Mouse (Mus musculus): ENCODE results near the gene Lrrfip1.

The Lrrfip1 gene

GRCm38 (mm10) chr1:90998891-90999611 lies 514 bp downstream of the Lrrfip1 start:
- DNase-seq (ENCODE audit: low read depth, low spot score), result peak; percentile 36

DNA sequence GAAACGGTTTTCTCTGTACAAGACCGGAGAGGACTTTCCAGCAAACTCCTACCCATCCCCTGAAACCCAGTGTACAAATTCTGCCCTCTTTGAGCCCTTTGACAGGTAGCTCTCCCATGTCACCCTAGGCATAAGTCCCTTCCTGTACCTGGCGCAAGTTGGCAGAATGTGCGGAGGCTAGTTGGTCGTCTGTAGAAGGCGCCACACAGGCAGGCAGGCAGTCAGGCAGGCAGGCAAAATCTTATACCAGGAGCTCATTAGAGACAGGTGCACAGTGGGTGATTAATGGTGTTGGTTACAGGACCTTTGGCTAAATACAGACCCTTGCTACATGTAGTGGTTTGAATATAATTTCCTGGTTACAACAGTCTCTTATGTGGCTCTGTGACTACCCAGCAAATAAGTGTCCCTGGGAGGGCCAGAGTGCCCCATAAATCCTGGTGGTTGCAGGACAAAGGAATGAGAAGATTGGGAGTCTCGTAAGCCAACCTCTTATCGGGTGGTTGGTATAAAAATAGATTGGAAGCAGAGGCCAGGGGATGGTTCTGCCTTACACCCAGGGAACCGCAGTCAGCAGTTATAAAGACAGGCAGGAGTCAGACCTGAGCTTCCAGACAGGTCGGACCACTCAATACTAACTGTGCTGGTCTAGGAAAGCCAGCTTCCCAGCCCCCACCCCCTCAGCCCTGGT lies 1.5 kb downstream of the Lrrfip1 start:
- DNase-seq (ENCODE audit: low read depth, low spot score), result no peak

GRCm38 (mm10) chr1:91001101-91001500 lies 2.6 kb downstream of the Lrrfip1 start:
- DNase-seq (ENCODE audit: low read depth, low spot score), result no peak

- no peak for DNase-seq (ENCODE audit: low read depth, low spot score)
Measured at GRCm38 (mm10) chr1:91001871-91002539, 3.5 kb downstream of the Lrrfip1 start.

- no peak for DNase-seq (ENCODE audit: low read depth, low spot score)
Measured at GRCm38 (mm10) chr1:91002641-91003040, 4.1 kb downstream of the Lrrfip1 start.

GRCm38 (mm10) chr1:91003522-91004253 lies 5.2 kb downstream of the Lrrfip1 start:
- DNase-seq (ENCODE audit: low read depth, low spot score), result no peak

DNA sequence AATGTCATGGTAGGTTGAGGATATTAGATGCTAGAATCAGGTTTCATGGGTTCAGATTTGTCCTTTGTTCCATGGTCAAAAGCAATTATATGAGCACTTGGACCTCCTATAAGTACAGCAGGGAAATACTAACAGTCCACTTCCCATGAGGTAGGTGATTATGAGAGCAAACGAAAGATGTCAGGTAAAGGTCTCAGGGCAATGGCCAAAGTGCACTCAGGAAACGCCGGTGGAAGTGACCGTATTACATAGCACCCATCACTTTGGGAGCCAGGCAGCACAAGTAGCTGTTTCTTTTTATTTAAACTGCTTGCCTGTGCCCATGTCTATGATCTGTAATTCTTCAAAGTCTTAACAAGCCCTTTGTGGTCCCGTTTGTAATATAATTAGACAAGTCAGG lies 7.5 kb downstream of the Lrrfip1 start:
- no peak for DNase-seq (ENCODE audit: low read depth, low spot score)

GRCm38 (mm10) chr1:91006708-91007107 lies 8.2 kb downstream of the Lrrfip1 start:
- DNase-seq (ENCODE audit: low read depth, low spot score), result no peak

DNA sequence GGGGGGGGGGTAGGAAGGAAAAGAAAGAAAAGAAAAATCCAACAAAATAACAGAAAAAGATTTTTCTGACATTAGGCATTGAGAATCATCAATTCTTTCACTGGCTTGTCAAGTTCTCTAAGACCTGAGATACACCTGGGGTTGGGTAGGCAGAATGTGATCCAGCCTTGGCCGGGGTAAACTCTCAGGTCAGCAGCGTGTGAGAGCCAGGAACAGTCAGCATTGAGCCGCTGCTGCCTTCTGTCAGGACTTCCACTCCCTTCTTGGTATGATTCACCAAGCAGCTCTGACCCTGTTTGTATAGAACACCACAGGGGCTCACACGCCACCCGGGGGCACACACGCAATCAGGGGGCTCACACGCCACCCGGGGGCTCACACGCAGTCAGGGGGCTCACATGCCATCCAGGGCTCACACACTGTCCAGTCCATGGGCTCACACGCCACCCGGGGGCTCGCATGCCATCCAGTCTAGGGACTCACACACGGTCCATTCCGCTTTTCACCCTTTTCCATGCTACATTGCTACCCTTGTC lies 9.7 kb downstream of the Lrrfip1 start:
- no peak for DNase-seq (ENCODE audit: low read depth, low spot score)

- no peak for DNase-seq (ENCODE audit: low read depth, low spot score)
Measured at GRCm38 (mm10) chr1:91008746-91009145, 10.2 kb downstream of the Lrrfip1 start.

- DNase-seq (ENCODE audit: low read depth, low spot score), result no peak
Measured at GRCm38 (mm10) chr1:91009266-91009665, 10.7 kb downstream of the Lrrfip1 start.

- no peak for DNase-seq (ENCODE audit: low read depth, low spot score)
Measured at GRCm38 (mm10) chr1:91010216-91010615, 11.7 kb downstream of the Lrrfip1 start.

- no peak for DNase-seq (ENCODE audit: low read depth, low spot score)
Measured at GRCm38 (mm10) chr1:91010716-91011115, 12.2 kb downstream of the Lrrfip1 start.

- no peak for DNase-seq (ENCODE audit: low read depth, low spot score)
Measured at GRCm38 (mm10) chr1:91011336-91011735, 12.8 kb downstream of the Lrrfip1 start.

GRCm38 (mm10) chr1:91013803-91014202 lies 15.3 kb downstream of the Lrrfip1 start:
- DNase-seq (ENCODE audit: low read depth, low spot score), result no peak

DNA sequence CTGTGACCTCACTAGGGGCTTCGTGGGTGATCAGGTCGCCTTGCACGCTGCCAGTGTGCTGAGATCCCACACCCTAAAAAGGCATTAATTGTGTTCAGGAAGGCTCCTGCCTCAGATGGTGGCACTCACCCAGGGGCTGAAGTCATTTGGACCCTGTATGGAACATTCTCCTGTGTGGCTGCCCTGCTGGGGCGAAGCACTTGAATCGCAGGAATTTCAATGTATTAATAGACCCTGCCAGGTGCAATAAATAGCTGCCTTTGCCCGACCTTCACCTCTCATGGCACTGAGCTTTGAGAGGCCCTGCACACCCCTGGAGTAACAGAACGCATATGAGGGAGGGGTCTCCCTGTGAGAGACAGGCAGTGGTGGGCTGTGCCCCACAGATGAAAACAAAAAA lies 17.0 kb downstream of the Lrrfip1 start:
- DNase-seq (ENCODE audit: low read depth, low spot score), result no peak

DNA sequence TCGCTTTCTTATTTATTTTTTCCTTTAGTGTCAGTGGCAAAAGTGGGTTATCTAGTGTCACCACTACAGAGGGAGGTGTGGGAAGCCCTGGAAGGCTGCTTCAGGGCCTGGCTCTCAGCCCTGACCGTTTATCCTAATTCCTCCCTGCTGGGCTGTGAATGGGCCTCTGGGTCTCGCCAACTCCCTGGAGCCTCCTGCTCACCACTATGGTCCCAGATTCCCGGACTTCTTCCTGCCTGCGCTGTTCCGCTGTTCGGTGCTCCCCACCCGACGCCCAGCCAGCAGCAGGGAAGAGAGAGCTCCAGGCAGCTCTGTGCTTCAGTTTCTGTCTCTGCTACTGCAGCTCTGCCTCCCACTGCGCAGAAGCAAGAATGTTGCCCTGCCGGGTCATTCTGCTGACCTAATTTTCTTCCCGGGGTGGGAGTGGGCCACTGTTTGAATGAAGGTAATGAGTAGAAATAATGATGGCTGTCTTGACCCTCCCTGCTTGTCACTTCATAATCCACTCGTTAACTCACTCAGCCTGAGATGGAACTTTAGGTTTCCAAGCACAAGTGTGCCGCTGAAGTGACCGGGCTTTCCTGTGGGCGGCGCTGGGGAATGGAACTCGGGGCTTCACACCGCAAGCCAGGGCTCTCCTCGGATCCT lies 18.7 kb downstream of the Lrrfip1 start:
- peak; percentile 39 for DNase-seq (ENCODE audit: low read depth, low spot score)

GRCm38 (mm10) chr1:91019346-91019745 lies 20.8 kb downstream of the Lrrfip1 start:
- no peak for DNase-seq (ENCODE audit: low read depth, low spot score)

GRCm38 (mm10) chr1:91021304-91021703 lies 22.8 kb downstream of the Lrrfip1 start:
- DNase-seq (ENCODE audit: low read depth, low spot score), result peak; percentile 62

DNA sequence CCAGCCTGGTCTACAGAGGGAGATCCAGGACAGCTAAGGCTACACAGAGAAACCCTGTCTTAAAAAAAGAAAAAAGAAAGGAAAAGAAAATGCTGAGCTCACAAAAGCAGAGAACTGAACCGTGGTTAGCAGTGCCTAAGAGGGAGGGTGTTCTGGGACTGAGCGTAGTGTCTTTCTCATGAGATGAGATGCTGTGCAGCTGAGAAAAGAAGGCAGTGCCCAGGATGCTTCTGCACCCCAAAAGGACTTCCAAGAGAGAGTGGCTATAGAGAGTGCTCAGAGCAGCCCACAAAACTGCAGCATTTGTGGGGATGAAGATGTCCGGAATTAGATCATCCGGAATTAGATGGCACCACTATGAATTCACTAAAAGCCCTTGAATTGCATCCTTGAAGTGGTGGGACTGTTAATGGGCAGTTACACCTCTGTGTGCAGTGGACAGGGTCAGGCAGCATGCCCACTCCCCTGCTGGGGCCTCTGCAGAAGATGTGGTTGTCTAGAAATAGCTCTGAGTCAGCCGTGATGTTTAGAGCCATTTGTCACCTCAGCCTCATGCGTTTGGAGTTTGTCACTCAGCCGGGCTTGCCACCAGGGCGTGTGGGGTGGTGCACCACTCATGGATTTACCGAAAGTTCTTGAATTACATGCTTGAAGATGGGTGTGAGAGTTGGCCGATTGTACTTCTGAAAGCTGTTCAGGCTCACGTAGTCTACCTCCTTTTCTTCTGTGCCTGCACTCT lies 23.8 kb downstream of the Lrrfip1 start:
- DNase-seq (ENCODE audit: low read depth, low spot score), result no peak

DNA sequence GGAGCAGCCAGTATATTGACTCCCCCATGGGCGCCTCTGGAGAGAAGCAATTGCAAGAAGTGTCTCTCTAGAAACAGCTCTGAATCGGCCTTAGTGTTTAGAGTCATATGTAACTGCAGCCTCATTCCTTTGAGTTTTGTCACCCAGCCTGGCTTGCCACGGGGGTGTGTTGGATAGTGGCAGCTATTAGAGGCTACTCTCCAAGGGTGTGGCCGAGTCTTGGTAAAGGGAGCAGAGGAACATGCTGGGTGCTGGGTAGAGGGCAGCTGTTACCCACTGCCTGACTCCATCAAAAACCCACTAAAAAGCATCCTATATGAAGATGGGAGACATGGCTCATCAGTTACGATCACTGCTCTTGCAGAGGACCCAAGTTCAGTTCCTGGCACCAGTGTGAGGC lies 24.7 kb downstream of the Lrrfip1 start:
- no peak for DNase-seq (ENCODE audit: low read depth, low spot score)
